Mouse (Mus musculus) C2C12 (cell line): ENCODE measurements at regions not wholly inside any gene's neighbourhood (a gene's known extent, or its start where the extent isn't known, plus 50 kb on each side); places are given as distances from the start of the nearest gene placed in this dataset.

ENCODE experiments used
- CTCF ChIP-seq: IDR thresholded peaks from one replicate; pipeline ENCODE4 v1.5.1; 2011; ENCODE audit not compliant: control insufficient read depth, insufficient read depth, insufficient read length
- MAX ChIP-seq: IDR thresholded peaks from one replicate; pipeline ENCODE4 v1.6.1; 2011; ENCODE audit warnings: mild to moderate bottlenecking, control low read depth
- MYOD1 ChIP-seq: IDR thresholded peaks from one replicate; pipeline ENCODE4 v1.6.1; 2011; ENCODE audit warnings: low read depth; ENCODE audit not compliant: control insufficient read depth, insufficient read length
- MYOG ChIP-seq: IDR thresholded peaks from one replicate; pipeline ENCODE4 v1.6.1; 2011; ENCODE audit not compliant: control insufficient read depth, insufficient read length; ENCODE audit errors: extremely low read depth
- USF1 ChIP-seq: IDR thresholded peaks from one replicate; pipeline ENCODE4 v1.6.1; 2011; ENCODE audit warnings: low read depth, mild to moderate bottlenecking, control low read depth, moderate library complexity

DNA sequence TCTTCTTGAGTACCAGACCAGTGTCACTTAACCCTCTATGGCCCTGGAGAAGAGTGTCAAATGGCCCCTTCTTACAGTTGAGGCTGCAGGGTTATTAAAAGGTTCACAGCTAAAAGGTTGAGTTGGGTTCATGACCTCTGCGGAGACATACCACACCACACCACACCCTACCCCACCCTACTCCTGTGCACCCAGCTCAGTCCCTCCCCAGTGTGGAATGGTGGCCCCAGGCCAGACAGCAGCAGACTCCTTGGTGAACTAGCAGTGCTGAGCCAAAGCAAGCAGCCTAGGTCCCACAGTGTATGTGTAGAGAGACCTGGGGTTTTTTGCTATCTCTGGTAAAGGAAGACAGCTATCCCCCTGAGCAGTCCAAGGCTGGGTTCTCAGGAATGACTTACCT is 54.5 kb upstream of the Tmprss2 start:
- TF ChIP-seq CTCF (no peak), USF1 (no peak), MYOG (no peak), MAX (no peak), MYOD1 (no peak)
